ENCODE assay signal across 8 mouse cellular contexts in genomic region chr17:28876821-28877220, GRCm38 (mm10). TPM values are rescaled to one million over a fixed set of nuclear protein-coding genes. Genes with fewer than 3 reads are reported as not detected.
A peak's percentile ranks its signal among the peaks of the same experiment; 100 is the strongest.
DNase-seq lines count a peak whose midpoint lies in the region; ATAC-seq and TF ChIP-seq lines count a peak whose summit lies in the region.

No protein-coding gene starts in this region.

- peak; percentile 89 for TF ChIP-seq CTCF in ES-Bruce4 (IDR thresholded peaks at IDR 0.05; ENCODE audit: low read depth, low read length)

- no peak for TF ChIP-seq POLR2A in ES-Bruce4 (IDR thresholded peaks at IDR 0.05; ENCODE audit: insufficient read depth, low read length)

- DNase-seq in heart, adult 8-10 months (ENCODE audit: low spot score) = no peak
- DNase-seq in embryo, embryonic 10 days (ENCODE audit: low spot score) = peak; percentile 68
- no peak for DNase-seq in intestine, embryonic 14.5 days (ENCODE audit: low spot score)
- DNase-seq in mesoderm, embryonic 11.5 days (ENCODE audit: low read depth, low spot score) = peak; percentile 47
- DNase-seq in cerebellum, adult 11 months = no peak

- no peaks in the 10 kb centered on the region for H3K9me3 ChIP-seq in heart, embryonic 12.5 days (replicated peaks)
- H3K9me3 ChIP-seq in ES-Bruce4 (replicated peaks; ENCODE audit: control insufficient read depth, insufficient read depth, low read length, poor library complexity, severe bottlenecking) = no peaks in the 10 kb centered on the region
- H3K9me3 ChIP-seq in intestine, embryonic 14.5 days (ENCODE audit: control insufficient read depth, low read length) = no peaks in the 10 kb centered on the region

- WGBS in heart, embryonic 12.5 days = 19% methylated on average over 19 of the region's 19 CpGs
- WGBS in intestine, embryonic 14.5 days = 23% methylated on average over 19 of the region's 19 CpGs

- no peak overlapping the region for H3K4me3 ChIP-seq in heart, embryonic 12.5 days
- H3K4me3 ChIP-seq in ES-Bruce4 (ENCODE audit: low read depth, low read length) = peak overlapping the region; percentile 41
- H3K4me3 ChIP-seq in intestine, embryonic 14.5 days (ENCODE audit: low read depth, low read length) = no peak overlapping the region

- H3K9ac ChIP-seq in heart, embryonic 12.5 days = 0 out of 2 replicates have a peak overlapping the region, but pooled peaks have one; percentile 8
- no peak overlapping the region for H3K9ac ChIP-seq in ES-Bruce4 (ENCODE audit: low read depth, poor library complexity, severe bottlenecking)
- no peak overlapping the region for H3K9ac ChIP-seq in intestine, embryonic 14.5 days (ENCODE audit: low read length)

- peaks cover 25% of the 10 kb centered on the region for H3K27me3 ChIP-seq in heart, embryonic 12.5 days (replicated peaks)
- H3K27me3 ChIP-seq in ES-Bruce4 (ENCODE audit: control insufficient read depth, insufficient read depth, low read length, poor library complexity, severe bottlenecking) = no peaks in the 10 kb centered on the region
- H3K27me3 ChIP-seq in intestine, embryonic 14.5 days (replicated peaks; ENCODE audit: control insufficient read depth, insufficient read depth, low read length) = no peaks in the 10 kb centered on the region

- ATAC-seq in heart, embryonic 12.5 days (ENCODE audit: insufficient number of reproducible peaks, low FRiP score) = no peak
- 0 out of 2 replicates have a peak, but pooled peaks have one; percentile 10 for ATAC-seq in intestine, embryonic 14.5 days (replicated peaks; ENCODE audit: low FRiP score, low TSS enrichment, low read depth)
- ATAC-seq in activated CD4-positive, CD25-positive, alpha-beta regulatory T cell, adult 4 months = no peak

- TF ChIP-seq EP300 in ES-Bruce4 (IDR thresholded peaks at IDR 0.05; ENCODE audit: insufficient read depth, low read depth, low read length) = no peak

- peak overlapping the region; percentile 34 for H3K4me2 ChIP-seq in heart, embryonic 12.5 days
- H3K4me2 ChIP-seq in intestine, embryonic 14.5 days (ENCODE audit: low read length) = peak overlapping the region; percentile 30

- H3K36me3 ChIP-seq in heart, embryonic 12.5 days = no peaks in the 10 kb centered on the region
- no peaks in the 10 kb centered on the region for H3K36me3 ChIP-seq in ES-Bruce4 (ENCODE audit: control insufficient read depth, insufficient read depth, low read length, poor library complexity, severe bottlenecking)
- no peaks in the 10 kb centered on the region for H3K36me3 ChIP-seq in intestine, embryonic 14.5 days (ENCODE audit: control insufficient read depth, insufficient read depth, low read length)

- no peak overlapping the region for H3K27ac ChIP-seq in heart, embryonic 12.5 days (ENCODE audit: poor library complexity, severe bottlenecking)
- H3K27ac ChIP-seq in ES-Bruce4 (ENCODE audit: insufficient read depth, low read length) = no peak overlapping the region
- H3K27ac ChIP-seq in intestine, embryonic 14.5 days (ENCODE audit: low read depth) = no peak overlapping the region

- H3K4me1 ChIP-seq in heart, embryonic 12.5 days (replicated peaks) = peaks cover 15% of the 10 kb centered on the region
- H3K4me1 ChIP-seq in ES-Bruce4 (ENCODE audit: control insufficient read depth, insufficient read depth, low read length) = peaks cover 2% of the 10 kb centered on the region
- H3K4me1 ChIP-seq in intestine, embryonic 14.5 days (replicated peaks; ENCODE audit: control insufficient read depth, insufficient read depth, low read length) = 0 out of 2 replicates have a peak, but pooled peaks cover 5% of the 10 kb centered on the region

RNA-seq across cellular contexts. Expression of gene Pnpla1, which starts 18.6 kb away (rescaled TPM):
- polyA plus RNA-seq in heart, embryonic 12.5 days (2016; fragmentation: Nextera tagmentation; extraction: Ambion mirVana) = 0.05 TPM in 1 of 2 replicates, not detected in the other
- under 1 TPM in 2 of 4 experiments, not detected in 2; 0.05 to 0.11 TPM for total RNA-seq in heart, adult 8-10 months (2022)
- polyA plus RNA-seq in ES-Bruce4 (2011; ENCODE audit: insufficient read depth, insufficient read length, low read depth, missing spikeins) = 0.15 TPM in 1 of 2 replicates, not detected in the other
- polyA plus RNA-seq in intestine, embryonic 14.5 days (2014; fragmentation: Nextera tagmentation; extraction: Ambion mirVana) = 0.76 and 1.1 TPM in 2 replicates
- not detected for polyA plus RNA-seq in activated CD4-positive, CD25-positive, alpha-beta regulatory T cell, adult 4 months (2017; shearing (Covaris generic))

RNA-seq across cellular contexts. Expression of gene 4930539E08Rik, which starts 38.3 kb away (rescaled TPM):
- polyA plus RNA-seq in heart, embryonic 12.5 days (2016; fragmentation: Nextera tagmentation; extraction: Ambion mirVana) = 0.04 and 0.06 TPM in 2 replicates
- under 1 TPM in 1 of 4 experiments, not detected in 3; 0.06 TPM for total RNA-seq in heart, adult 8-10 months (2022)
- polyA plus RNA-seq in ES-Bruce4 (2011; ENCODE audit: insufficient read depth, insufficient read length, low read depth, missing spikeins) = 1.5 and 3.0 TPM in 2 replicates
- polyA plus RNA-seq in intestine, embryonic 14.5 days (2014; fragmentation: Nextera tagmentation; extraction: Ambion mirVana) = 3.6 and 4.5 TPM in 2 replicates
- 1 to 10 TPM; 1.5 to 1.6 TPM for polyA plus RNA-seq in activated CD4-positive, CD25-positive, alpha-beta regulatory T cell, adult 4 months (2017; shearing (Covaris generic))

Comparison
In these comparisons a context has a peak if more than half of its experiments do, and no peak if none do; other contexts are left out.
1. DNase-seq: peak in embryo, embryonic 10 days (single experiment) and mesoderm, embryonic 11.5 days (single experiment); none in heart, adult 8-10 months (single experiment), intestine, embryonic 14.5 days (single experiment) and cerebellum, adult 11 months (single experiment).